Mouse (Mus musculus): ENCODE data around the gene Lrrc56. TPM values are rescaled to one million over a fixed set of nuclear protein-coding genes. Genes with fewer than 3 reads are reported as not detected.

Lrrc56 gene
- polyA plus RNA-seq, 1 experiment from 2014 or later, result 7.1 TPM

- WGBS, result 87% methylated on average over 11 of the region's 11 CpGs
- peak within 1 kb of the TSS; percentile 78 for H3K9ac ChIP-seq (ENCODE audit: low read length)
- no peaks in the 10 kb centered on the region for H3K36me3 ChIP-seq (ENCODE audit: control insufficient read depth, insufficient read depth, low read length)
- H3K9me3 ChIP-seq (replicated peaks; ENCODE audit: control insufficient read depth, low read length), result no peaks in the 10 kb centered on the region
- H3K4me3 ChIP-seq (replicated peaks; ENCODE audit: low read length), result peak within 1 kb of the TSS; percentile 68
- H3K27ac ChIP-seq (ENCODE audit: low read length), result peak within 1 kb of the TSS; percentile 97
- peak within 1 kb of the TSS; percentile 85 for H3K4me2 ChIP-seq (ENCODE audit: low read depth, low read length)
- peaks cover 38% of the 10 kb centered on the region for H3K4me1 ChIP-seq (ENCODE audit: control insufficient read depth, insufficient read depth, low read length)
- H3K27me3 ChIP-seq (ENCODE audit: control insufficient read depth, insufficient read depth, low read length), result no peaks in the 10 kb centered on the region
- no peak for ATAC-seq (ENCODE audit: insufficient read depth, low FRiP score)
Measured at GRCm38 (mm10) chr7:141213605-141214235, 19.8 kb downstream of the Lrrc56 start, which contains the start of gene Lmntd2. Gene Lmntd2 (minus strand): TSS chr7:141214080.

- 59% methylated on average over 3 of the region's 3 CpGs for WGBS
- no peak for ATAC-seq (ENCODE audit: insufficient read depth, low FRiP score)
Measured at GRCm38 (mm10) chr7:141214310-141214709, 20.4 kb downstream of the Lrrc56 start.

GRCm38 (mm10) chr7:141215101-141215879 is 21.3 kb downstream of the Lrrc56 start, which contains the start of gene Rassf7:
Gene Rassf7 (plus strand): TSS chr7:141215860.
- WGBS, result under 1% methylated on average over 41 of the region's 41 CpGs
- Histone ChIP-seq H3K4me3 (replicated peaks; ENCODE audit: low read length) (peak within 1 kb of the TSS; percentile 68), H3K4me2 (ENCODE audit: low read depth, low read length) (peak within 1 kb of the TSS; percentile 85), H3K9me3 (replicated peaks; ENCODE audit: control insufficient read depth, low read length) (no peaks in the 10 kb centered on the region), H3K36me3 (ENCODE audit: control insufficient read depth, insufficient read depth, low read length) (no peaks in the 10 kb centered on the region), H3K4me1 (ENCODE audit: control insufficient read depth, insufficient read depth, low read length) (peaks cover 50% of the 10 kb centered on the region), H3K9ac (ENCODE audit: low read length) (peak within 1 kb of the TSS; percentile 84), H3K27me3 (ENCODE audit: control insufficient read depth, insufficient read depth, low read length) (no peaks in the 10 kb centered on the region), H3K27ac (ENCODE audit: low read length) (peak within 1 kb of the TSS; percentile 97)
- peak; percentile 93 for ATAC-seq (ENCODE audit: insufficient read depth, low FRiP score)

More at GRCm38 (mm10) chr7:141214310-141214709, 20.4 kb downstream of the Lrrc56 start:
- Histone ChIP-seq H3K9me3 (replicated peaks; ENCODE audit: control insufficient read depth, low read length) (no peaks in the 10 kb centered on the region), H3K9ac (ENCODE audit: low read length) (no peak overlapping the region), H3K27me3 (ENCODE audit: control insufficient read depth, insufficient read depth, low read length) (no peaks in the 10 kb centered on the region), H3K4me2 (ENCODE audit: low read depth, low read length) (no peak overlapping the region), H3K4me1 (ENCODE audit: control insufficient read depth, insufficient read depth, low read length) (peaks cover 42% of the 10 kb centered on the region), H3K27ac (ENCODE audit: low read length) (peak overlapping the region; percentile 97), H3K36me3 (ENCODE audit: control insufficient read depth, insufficient read depth, low read length) (no peaks in the 10 kb centered on the region), H3K4me3 (replicated peaks; ENCODE audit: low read length) (no peak overlapping the region)

- Histone ChIP-seq H3K27ac (ENCODE audit: low read length) (peak overlapping the region; percentile 96), H3K4me3 (replicated peaks; ENCODE audit: low read length) (peak overlapping the region; percentile 68), H3K4me2 (ENCODE audit: low read depth, low read length) (peak overlapping the region; percentile 85), H3K9me3 (replicated peaks; ENCODE audit: control insufficient read depth, low read length) (no peaks in the 10 kb centered on the region), H3K27me3 (ENCODE audit: control insufficient read depth, insufficient read depth, low read length) (no peaks in the 10 kb centered on the region), H3K9ac (ENCODE audit: low read length) (peak overlapping the region; percentile 84), H3K36me3 (ENCODE audit: control insufficient read depth, insufficient read depth, low read length) (no peaks in the 10 kb centered on the region), H3K4me1 (ENCODE audit: control insufficient read depth, insufficient read depth, low read length) (peaks cover 57% of the 10 kb centered on the region)
- WGBS, result under 1% methylated on average over 42 of the region's 42 CpGs
- peak; percentile 71 for ATAC-seq (ENCODE audit: insufficient read depth, low FRiP score)
Measured at GRCm38 (mm10) chr7:141215880-141216733, 22.1 kb downstream of the Lrrc56 start.

- Histone ChIP-seq H3K27ac (ENCODE audit: low read length) (peak overlapping the region; percentile 96), H3K36me3 (ENCODE audit: control insufficient read depth, insufficient read depth, low read length) (no peaks in the 10 kb centered on the region), H3K9me3 (replicated peaks; ENCODE audit: control insufficient read depth, low read length) (no peaks in the 10 kb centered on the region), H3K9ac (ENCODE audit: low read length) (peak overlapping the region; percentile 84), H3K4me2 (ENCODE audit: low read depth, low read length) (peak overlapping the region; percentile 85), H3K4me1 (ENCODE audit: control insufficient read depth, insufficient read depth, low read length) (peaks cover 59% of the 10 kb centered on the region), H3K27me3 (ENCODE audit: control insufficient read depth, insufficient read depth, low read length) (no peaks in the 10 kb centered on the region), H3K4me3 (replicated peaks; ENCODE audit: low read length) (peak overlapping the region; percentile 68)
- no peak for ATAC-seq (ENCODE audit: insufficient read depth, low FRiP score)
- 72% methylated on average over 11 of the region's 11 CpGs for WGBS
Measured at GRCm38 (mm10) chr7:141216894-141217293, 22.9 kb downstream of the Lrrc56 start.

- H3K36me3 ChIP-seq (ENCODE audit: control insufficient read depth, insufficient read depth, low read length), result no peaks in the 10 kb centered on the region
- H3K9ac ChIP-seq (ENCODE audit: low read length), result peak overlapping the region; percentile 84
- WGBS, result 82% methylated on average over 17 of the region's 17 CpGs
- peak overlapping the region; percentile 85 for H3K4me2 ChIP-seq (ENCODE audit: low read depth, low read length)
- peak overlapping the region; percentile 96 for H3K27ac ChIP-seq (ENCODE audit: low read length)
- peak overlapping the region; percentile 68 for H3K4me3 ChIP-seq (replicated peaks; ENCODE audit: low read length)
- no peak for ATAC-seq (ENCODE audit: insufficient read depth, low FRiP score)
- peaks cover 64% of the 10 kb centered on the region for H3K4me1 ChIP-seq (ENCODE audit: control insufficient read depth, insufficient read depth, low read length)
- no peaks in the 10 kb centered on the region for H3K27me3 ChIP-seq (ENCODE audit: control insufficient read depth, insufficient read depth, low read length)
- H3K9me3 ChIP-seq (replicated peaks; ENCODE audit: control insufficient read depth, low read length), result no peaks in the 10 kb centered on the region
Measured at GRCm38 (mm10) chr7:141217343-141218013, 23.5 kb downstream of the Lrrc56 start.

GRCm38 (mm10) chr7:141218141-141218540 is 24.2 kb downstream of the Lrrc56 start:
- peak overlapping the region; percentile 84; the same call in 1 of the 2 replicates for H3K9ac ChIP-seq (ENCODE audit: low read length)
- H3K27me3 ChIP-seq (ENCODE audit: control insufficient read depth, insufficient read depth, low read length), result no peaks in the 10 kb centered on the region
- H3K4me2 ChIP-seq (ENCODE audit: low read depth, low read length), result peak overlapping the region; percentile 85
- H3K4me1 ChIP-seq (ENCODE audit: control insufficient read depth, insufficient read depth, low read length), result peaks cover 70% of the 10 kb centered on the region
- H3K4me3 ChIP-seq (replicated peaks; ENCODE audit: low read length), result peak overlapping the region; percentile 68
- H3K36me3 ChIP-seq (ENCODE audit: control insufficient read depth, insufficient read depth, low read length), result no peaks in the 10 kb centered on the region
- ATAC-seq (ENCODE audit: insufficient read depth, low FRiP score), result no peak
- WGBS, result 60% methylated on average over 3 of the region's 3 CpGs
- no peaks in the 10 kb centered on the region for H3K9me3 ChIP-seq (replicated peaks; ENCODE audit: control insufficient read depth, low read length)
- H3K27ac ChIP-seq (ENCODE audit: low read length), result peak overlapping the region; percentile 96

- Histone ChIP-seq H3K9ac (ENCODE audit: low read length) (peak overlapping the region; percentile 84), H3K36me3 (ENCODE audit: control insufficient read depth, insufficient read depth, low read length) (no peaks in the 10 kb centered on the region), H3K4me1 (ENCODE audit: control insufficient read depth, insufficient read depth, low read length) (peaks cover 70% of the 10 kb centered on the region), H3K9me3 (replicated peaks; ENCODE audit: control insufficient read depth, low read length) (no peaks in the 10 kb centered on the region), H3K27ac (ENCODE audit: low read length) (peak overlapping the region; percentile 96), H3K27me3 (ENCODE audit: control insufficient read depth, insufficient read depth, low read length) (no peaks in the 10 kb centered on the region), H3K4me3 (replicated peaks; ENCODE audit: low read length) (peak overlapping the region; percentile 68; the same call in 1 of the 2 replicates), H3K4me2 (ENCODE audit: low read depth, low read length) (peak overlapping the region; percentile 85)
- WGBS, result 76% methylated on average over 5 of the region's 5 CpGs
- ATAC-seq (ENCODE audit: insufficient read depth, low FRiP score), result no peak
Measured at GRCm38 (mm10) chr7:141218557-141219133, 24.7 kb downstream of the Lrrc56 start.
